Mouse (Mus musculus): ENCODE measurements at regions not wholly inside any gene's neighbourhood (a gene's known extent, or its start where the extent isn't known, plus 50 kb on each side); places are given as distances from the start of the nearest gene placed in this dataset.
A peak's percentile ranks its signal among the peaks of the same experiment; 100 is the strongest.

DNA sequence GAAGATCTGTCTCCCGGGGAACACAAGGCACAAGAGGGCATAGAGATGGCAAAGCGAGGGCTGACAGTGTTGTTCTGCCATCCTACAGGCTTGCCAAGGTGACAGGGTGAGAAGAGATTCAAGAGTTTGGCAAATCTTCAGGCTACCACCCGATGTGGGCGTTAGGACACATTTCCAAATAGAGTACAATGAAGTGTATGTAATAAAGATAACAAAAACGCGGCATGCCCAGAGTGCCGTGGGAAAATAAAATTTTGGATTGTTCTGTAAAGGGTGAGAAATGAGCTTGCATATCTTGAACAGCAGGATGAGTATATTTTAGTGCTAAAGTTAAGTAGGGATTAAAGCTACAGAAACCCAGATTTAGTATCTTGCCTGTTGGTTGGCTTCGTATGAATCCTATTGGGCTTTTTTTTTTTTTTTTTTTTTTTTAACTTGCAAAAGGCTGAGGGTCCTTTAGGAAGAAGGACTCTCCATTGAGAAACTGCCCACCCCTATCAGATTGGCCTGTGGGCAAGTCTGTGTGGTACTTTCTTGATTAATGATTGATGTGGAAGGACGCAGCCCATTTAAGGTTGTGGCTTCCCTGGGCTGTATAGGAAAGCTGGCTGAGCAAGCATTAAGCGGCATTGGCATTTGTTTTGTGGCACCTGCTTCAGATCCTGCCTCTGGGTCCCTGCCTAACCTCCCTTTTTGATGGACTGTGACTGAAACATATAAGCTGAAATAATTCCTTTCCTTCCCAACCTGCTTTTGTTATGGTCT is 131.7 kb upstream of the Marcks start:
- DNase-seq = no peak

DNA sequence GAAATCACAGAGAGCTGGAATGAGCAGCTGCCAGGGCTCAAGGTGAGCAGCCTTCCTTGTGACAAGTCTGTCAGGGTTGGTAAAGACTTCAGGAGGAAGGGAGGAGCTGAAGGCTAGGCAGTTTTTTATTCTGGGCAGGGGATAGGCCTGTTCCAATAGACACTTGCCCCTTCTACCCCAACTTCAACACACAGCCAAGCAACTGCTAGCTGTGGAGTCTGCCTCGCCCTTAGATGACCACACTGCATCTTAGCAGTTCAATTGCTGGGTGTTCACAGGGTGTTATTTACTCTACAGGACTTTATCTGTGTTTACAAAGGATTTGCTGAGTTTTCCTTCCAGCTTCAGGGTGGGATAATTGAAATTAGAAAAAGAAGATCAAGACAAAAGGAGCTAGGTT is 128.2 kb upstream of the Marcks start:
- DNase-seq = no peak

DNA sequence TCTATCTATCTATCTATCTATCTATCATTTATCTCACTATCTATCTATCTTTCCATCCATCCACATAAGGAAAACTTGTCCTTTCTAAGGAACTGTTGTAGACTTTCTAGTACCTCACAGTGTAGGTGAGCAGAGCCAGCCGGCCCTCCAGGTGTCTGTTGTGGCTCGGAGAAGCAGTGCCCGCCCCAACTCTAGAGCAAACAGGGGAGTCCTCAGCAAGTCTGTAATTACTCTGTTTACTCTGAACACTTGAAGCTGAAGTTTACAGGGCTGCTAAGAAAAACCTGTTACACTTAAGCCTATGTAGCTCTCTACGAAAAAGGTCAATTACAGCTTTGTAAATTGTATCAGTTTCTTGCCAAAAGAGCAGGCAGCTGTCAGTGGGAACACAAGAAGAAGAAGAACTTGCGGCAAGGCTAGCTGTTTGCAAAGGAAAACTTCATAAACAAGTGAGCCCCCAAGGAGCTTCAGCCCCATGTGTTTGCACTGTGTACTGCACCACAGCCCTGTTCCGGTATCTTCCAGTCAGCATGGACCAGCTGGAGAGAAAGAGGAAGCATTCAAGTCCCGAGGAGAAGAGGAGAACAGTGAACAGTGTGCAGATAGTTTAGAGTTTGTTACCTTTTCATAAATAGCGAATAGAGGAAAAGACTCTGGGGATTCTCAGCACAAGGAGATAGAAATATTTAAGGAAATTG is 122.2 kb upstream of the Marcks start:
- DNase-seq = peak; percentile 26

DNA sequence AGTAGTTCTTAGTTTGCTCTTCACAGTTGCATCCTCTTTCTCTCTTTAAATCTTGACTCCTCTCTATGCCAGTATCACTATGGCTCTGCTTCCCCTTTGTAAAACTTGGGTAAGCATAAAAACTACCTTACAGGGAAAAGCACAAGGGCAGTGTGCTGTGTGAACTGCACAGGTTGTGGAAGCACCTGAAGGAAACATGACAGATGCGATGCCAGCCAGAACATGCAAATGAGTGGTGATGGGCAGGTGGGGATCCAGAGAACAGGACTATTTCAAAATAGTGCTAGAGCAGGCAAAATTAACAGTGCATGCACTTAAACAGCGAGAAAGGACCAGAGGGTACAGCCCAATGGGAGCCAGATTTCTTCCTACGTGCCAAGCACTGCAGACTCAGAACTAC is 120.5 kb upstream of the Marcks start:
- DNase-seq = no peak

DNA sequence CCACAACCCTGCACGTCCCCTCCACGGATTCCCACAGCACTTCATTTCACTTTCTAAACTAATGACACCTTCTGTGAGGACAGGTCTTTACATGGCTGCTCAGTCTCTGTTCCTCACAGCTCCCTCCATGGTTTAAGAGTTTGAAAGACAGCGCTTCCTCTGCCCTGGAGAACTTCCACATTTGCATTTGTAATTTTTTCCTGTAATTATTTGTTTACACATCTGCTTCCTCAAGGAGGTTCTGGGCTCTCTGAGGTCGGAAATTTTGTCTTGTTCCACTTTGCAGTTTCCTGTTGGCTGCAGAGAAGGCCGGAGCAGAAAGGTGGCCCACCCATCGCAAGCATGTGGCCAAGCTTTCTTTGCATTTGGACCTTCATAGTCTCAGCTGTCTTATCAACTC is 118.8 kb upstream of the Marcks start:
- no peak for DNase-seq

DNA sequence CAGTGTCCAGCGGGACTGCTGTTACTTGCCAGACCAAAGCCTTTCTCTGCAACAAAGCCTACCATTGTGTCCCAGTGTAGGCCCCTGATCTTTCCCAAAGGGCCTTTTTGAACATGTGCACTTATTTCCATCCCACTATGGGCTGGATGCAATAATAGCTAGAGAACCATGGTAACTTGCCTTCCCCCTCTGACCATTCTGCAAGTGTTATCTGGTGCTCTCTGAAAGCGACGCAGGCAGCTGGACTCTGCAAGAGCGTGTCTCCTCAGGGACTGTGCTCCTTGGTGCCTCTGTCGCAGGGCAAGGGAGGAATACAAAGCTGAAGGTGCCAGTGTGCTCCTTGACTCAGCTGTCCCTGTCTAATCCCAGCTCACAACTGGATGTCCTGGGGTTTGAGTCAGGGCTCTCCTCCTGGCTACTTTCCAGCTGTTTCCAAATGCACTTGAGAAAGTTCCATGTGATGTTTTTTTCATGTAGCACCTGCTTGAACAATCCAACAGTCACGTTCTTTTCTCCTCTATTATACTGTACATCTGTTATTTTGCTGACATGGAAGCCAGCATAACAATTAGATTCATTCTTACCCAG is 112.3 kb upstream of the Marcks start:
- DNase-seq = no peak

DNA sequence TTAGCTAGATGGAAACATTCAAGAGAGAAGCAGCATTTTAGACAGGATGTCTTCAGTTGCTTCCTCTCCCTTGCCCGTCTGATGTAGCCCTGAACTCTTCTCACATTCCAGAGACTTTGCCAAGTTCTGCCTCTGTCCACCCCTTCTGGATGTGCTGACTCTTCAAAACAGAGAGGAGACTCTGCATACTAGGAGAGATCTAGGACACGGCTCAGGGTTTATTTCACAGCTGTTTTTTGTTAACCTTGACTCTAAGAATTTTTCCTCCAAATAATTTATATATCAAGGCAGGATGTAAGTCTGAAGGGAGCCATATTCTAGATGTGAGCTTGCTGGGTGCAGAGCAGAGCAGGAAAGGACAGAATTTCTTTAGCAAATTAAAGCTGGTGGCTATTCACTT is 111.4 kb upstream of the Marcks start:
- DNase-seq = no peak

DNA sequence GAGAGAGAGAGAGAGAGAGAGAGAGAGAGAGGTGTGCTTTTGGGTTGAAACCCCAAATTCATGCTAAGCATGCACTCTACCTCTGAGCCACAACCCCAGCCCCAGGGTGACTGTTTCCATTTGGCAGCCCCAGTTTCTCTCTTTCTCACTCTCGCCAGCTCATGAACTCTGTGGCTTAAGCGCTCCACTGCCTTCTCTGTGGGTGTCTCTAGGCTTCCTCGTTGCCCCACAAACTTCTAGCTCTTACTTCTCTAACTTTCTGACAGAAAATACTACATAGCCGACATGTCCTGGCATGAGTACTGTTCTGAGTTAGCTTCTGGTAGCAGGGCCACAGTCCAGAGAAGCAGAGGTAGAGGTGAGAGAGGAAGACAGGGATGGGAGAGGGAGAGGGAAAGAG is 110.8 kb upstream of the Marcks start:
- no peak for DNase-seq

DNA sequence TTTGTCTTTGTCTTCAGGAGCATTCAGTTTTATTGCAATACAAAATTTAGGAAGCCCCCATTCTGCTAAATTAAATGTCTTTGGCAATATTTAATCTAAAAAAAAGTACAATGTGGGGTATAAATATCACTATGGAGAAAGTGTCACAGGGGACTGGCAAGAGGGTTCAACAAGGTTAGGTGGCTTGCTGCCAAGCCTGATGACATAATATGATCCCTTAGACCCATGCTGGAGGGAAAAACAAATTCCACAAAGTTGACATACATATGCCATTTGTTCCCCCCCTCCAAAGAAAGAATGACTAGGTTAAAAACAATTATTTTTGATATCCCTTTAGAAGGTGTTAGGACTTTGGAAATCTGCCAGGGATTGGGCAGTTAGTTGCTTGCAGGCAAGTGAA is 108.4 kb upstream of the Marcks start:
- no peak for DNase-seq

DNA sequence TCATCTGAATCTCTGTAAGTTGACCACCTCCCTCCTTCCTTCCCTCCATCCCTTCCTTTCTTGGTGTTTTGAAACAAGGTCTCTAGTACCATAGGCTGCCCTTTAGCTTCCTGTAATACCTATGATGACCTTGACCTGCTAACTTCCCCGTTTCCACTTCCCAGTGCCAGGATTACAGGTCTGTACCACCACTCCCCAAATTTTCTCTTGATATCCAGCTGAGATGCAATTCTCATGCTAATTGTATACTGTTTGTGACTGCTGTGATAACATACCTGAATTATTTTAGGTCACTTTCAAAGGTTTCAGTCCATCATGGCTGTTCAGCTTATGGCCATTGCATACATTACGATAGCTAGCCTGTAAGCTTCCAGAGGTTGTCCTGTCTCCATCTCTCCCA is 104.4 kb upstream of the Marcks start:
- DNase-seq = no peak

DNA sequence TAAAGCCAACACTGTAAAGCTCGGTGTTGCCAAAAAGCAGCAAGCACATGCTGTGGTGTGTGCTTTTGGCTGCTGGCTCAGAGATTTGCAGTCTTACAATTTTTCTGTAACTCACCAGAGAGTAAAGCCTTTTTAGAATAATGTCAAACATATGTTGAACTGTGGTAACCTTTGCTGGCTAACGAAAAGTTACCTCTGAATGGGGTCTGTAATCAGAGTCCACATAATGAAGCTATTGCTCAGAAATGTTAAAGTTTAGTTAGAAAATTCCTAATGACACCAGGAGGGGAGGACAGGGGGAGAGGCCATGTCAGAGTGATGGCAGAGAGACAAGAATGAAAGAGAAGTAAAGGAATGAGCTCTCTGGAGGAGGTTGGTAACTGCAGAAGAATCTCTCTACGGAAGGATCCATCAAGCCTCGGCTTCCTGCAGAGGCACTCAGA is 103.1 kb upstream of the Marcks start:
- no peak for DNase-seq

DNA sequence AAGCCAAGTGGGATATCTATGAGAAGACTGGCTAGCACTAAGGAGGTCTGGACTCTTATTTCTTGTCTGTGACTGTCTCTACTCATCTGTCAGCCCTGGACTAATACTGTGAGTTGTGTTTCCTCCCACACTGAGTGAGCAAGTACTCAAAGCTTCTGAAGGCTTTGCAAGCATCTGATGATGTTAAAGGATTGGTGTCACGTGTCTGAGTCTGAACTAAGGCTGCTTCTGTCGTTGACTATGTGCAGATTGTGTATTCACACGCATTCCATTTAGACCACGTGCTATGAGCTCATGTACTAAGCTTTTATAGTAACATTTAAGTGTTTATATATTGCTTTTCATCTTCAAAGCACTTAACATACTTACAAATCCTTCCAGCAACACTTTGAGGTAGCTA is 101.9 kb upstream of the Marcks start:
- no peak for DNase-seq

DNA sequence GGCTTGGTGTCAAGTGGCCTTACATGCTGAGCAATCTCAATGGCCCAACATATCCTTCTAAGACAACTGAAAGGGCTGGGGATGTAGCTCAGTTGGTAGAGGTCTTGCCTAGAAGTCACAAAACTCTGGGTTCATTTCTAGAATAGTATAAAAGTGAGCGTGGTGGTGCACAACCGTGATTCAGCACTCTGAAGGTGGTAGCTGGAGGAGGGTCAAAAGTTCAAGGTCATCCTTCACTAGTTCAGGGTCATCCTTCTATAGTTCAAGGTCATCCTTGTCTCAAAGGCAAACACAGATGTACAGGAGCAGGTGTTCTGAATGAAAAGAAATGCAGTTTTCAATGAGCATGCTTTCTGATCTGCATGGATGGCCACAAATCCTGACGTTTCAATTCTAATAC is 101.5 kb upstream of the Marcks start:
- no peak for DNase-seq

DNA sequence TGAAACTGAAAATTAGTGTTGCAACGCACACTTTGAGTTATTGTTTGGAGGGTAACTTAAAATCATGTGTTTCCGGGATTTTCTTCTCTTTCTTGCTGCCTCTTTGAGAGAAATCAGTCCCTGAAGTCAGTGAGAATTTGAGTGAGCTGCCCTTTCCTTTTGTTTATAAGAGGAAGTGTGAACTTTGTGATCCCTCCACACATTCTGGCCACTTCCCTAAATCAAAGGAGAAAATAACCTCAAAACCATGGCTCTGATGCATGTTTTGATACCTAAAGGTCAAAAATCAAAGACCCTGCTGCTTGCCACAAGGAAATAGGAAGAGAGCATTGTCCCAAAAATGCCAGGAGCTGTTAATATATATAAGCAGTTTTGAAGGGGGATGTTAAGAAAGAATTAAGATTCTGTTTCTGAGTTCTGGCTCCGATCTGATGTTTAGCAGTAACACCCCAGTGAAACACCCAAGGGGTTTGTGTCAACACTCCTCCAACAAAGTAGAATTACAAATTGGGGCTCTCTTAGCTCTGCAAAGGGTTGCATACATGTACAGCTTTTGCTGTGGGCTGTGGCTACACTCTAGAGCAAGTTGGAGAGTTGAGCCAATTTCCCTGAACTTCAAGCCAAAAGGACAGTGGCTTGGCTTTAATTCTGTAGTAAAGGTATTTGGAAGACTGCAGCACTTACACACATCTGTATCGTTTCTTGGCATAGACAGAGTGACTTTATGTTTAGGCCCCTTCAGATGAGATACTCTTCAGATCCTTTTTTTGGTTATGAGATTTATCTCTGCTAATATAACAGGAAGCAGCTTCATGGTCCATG is 97.5 kb upstream of the Marcks start:
- no peak for DNase-seq

DNA sequence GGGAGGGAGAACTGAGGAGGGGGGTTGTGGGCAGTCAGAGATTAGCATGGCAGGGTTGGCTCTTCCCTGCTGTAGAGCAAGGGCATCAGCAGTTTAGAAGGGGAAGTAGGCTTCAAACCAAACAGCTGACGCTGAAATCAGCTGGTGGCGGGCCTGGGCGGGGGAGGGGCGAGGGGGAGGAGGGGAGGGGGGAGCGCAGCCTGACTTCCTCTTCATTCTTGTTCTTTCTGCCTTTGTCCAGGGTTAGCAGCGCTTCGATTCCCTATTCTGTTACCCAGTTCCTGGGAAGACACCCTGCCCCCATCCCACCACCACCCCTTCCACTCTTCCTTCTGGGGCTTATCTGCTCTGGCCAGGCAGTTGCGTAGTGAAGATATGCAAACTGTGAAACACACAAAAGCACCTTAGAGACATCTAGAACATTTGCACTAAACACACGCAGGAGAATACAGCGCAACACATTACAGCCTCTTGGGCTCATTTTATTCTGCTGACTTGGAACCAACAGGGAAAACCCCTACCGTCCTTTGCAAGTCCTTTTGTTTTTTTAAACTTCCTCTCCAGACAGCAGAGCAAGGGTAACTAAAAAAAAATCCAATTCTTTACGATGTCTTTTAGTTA is 93.3 kb upstream of the Marcks start:
- DNase-seq = no peak

DNA sequence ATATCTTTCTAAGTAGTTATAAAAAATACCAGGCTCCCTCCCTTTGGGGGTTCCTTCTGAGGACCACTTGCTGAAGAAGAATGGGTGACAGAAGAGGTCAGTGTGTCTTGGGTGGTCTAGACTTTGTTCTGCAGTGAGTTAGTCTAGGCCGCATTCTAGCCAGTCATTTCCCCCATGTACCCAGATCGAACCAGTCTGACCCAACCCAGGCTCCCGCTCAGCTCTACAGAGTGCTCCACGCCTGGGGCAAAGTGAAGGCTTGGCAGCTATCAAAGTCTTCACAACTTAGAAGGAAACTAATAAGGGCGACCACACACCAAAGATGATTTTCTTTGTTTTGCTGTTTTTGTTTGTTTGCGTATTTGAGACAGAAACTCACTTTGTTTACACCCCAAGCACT is 92.4 kb upstream of the Marcks start:
- no peak for DNase-seq

DNA sequence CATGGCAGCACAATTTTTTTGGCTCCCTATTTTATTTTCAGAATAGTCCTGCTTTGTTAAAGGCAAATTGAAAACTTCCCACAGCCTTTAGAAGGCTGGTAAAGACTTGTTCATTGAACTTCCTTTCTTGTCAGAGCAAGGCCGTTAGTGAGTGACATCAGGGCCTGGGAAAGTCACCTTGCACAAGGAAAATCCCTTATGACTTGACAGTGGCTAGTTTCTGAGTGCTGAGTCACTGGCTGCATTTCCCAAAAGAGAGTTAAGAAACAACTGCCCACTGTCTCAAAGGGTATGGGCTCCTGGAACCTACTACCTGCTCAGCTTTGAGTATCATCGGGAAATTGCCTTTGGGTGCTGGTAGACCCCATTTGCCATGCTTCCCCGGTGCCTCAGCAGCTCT is 89.2 kb upstream of the Marcks start:
- DNase-seq = no peak

DNA sequence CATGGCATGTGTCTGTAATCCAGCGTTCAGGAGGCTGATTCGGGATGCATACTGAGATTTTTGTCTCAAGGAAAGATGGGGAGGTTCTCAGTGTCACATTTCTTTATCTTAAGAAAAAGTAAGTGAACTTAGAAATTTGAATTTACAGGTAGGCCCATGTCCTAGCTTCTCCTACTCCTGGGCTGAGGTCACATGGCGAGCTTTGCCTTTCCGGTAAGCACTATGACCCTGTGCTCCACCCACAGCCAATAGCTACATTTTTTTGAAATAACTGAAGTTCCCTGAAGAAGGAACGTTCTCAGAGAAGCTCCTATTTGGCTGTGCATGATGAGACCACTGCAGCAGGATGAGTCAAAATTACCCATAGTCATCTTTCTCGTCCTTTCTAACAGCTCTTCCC is 83.0 kb upstream of the Marcks start:
- DNase-seq = no peak

DNA sequence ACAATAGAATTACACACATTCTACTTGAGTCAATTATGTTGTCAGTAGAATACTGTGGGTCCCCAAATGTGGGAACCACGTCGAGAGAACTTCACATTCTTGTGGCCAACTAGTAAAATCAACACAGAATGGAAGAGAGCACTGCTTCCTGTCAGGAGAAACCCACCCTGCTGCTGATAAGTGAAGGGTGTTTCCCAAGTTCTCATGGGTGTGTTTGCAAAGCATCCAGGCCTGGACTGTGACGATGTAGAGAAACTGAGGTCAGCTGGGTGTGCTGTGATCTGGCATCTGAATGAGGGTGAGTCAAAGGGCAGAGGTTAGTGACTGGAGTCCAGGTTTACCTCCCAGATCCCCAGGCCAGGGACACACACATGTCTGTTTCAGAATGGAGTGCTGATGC is 81.7 kb upstream of the Marcks start:
- no peak for DNase-seq

DNA sequence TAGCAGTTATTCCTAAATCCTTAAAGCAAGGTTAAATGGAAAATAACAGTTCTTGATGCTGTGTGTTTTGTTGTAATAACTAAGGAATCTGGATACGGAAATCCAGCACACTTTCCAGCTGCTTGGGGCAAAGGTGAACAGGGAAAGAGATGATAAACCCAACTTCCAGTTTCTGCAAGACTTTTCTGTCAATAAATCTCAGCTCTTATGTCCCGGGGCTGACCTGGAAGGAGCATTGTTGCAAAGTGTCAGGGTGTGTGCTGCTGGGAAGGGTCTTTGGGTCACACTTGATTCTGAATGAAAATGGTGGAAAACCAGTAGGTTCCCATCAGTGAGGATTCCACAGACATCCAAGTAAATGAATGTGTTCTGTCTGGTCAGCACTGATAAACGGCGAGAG is 81.2 kb upstream of the Marcks start:
- no peak for DNase-seq

DNA sequence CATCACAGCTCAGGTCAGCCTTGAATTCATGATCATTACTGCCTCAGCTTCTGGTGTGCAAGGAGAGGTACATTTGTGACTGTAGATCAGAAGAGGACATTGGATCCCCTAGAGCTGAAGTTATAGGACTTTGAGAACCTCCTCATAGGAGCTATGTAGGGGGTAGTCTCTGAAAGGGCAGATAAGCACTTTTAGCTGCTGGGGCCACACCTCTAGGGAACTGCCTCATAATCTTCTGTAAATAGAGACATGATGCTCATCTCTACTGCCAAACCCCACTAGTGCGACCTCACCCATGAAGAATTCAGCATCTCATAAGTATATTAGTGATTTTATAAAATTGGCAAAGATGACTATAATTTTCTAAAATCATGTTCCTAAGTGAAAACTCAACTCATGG is 80.7 kb upstream of the Marcks start:
- DNase-seq = no peak

DNA sequence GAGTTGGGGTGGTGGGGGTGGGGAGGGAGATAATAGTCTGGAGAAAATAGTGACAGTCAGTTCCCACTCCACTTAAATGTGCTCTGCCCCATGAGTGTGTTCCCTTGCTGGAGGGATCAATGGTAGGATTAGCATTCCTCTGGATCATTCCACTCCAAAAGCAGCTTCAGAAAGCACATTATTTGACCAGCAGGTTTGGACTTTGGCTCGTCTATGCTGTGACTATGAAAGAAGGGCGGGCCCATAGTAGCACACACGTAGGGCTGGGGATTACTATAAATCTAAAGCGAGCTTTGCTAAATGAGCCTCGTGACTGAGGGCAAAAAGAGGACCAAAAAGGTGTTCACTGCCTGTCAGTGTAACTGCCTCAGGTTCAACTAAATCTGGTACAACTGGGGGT is 75.9 kb upstream of the Marcks start:
- DNase-seq = no peak

All from right cerebral cortex, postnatal 14 days (tissue).